Mouse (Mus musculus): ENCODE data around the gene Gmcl1. TPM values are rescaled to one million over a fixed set of nuclear protein-coding genes. Genes with fewer than 3 reads are reported as not detected.
A peak's percentile ranks its signal among the peaks of the same experiment; 100 is the strongest.

Gene Gmcl1
- total and polyA plus RNA-seq, 2 experiments = 3.4 to 6.4 TPM

- TF ChIP-seq POLR2A (IDR thresholded peaks at IDR 0.05; ENCODE audit: extremely low read depth, insufficient read depth, low read length) = no peak
- no peak for TF ChIP-seq CTCF (IDR thresholded peaks at IDR 0.05; ENCODE audit: low read depth, low read length)
- Histone ChIP-seq H3K36me3 (ENCODE audit: control insufficient read depth, insufficient read depth, low read length) (peaks cover 10% of the 10 kb centered on the region), H3K27me3 (ENCODE audit: control insufficient read depth, insufficient read depth, low read length) (no peaks in the 10 kb centered on the region), H3K4me3 (ENCODE audit: insufficient read depth, low read depth, low read length) (no peak overlapping the region), H3K9ac (ENCODE audit: low read depth, low read length) (no peak overlapping the region), H3K27ac (replicated peaks; ENCODE audit: insufficient read depth, low read depth, low read length) (no peak overlapping the region), H3K79me2 (ENCODE audit: control insufficient read depth, insufficient read depth, low read length) (no peaks in the 10 kb centered on the region), H3K4me1 (ENCODE audit: control insufficient read depth, insufficient read depth, low read length) (no peaks in the 10 kb centered on the region)
- 96% methylated on average over 4 of the region's 4 CpGs for WGBS
- DNase-seq (ENCODE audit: extremely low read depth, low read depth, low spot score) = no peak
Observed at GRCm38 (mm10) chr6:86750961-86751360, 17.8 kb upstream of the Gmcl1 start.

GRCm38 (mm10) chr6:86749817-86750216, 16.6 kb upstream of the Gmcl1 start:
- Histone ChIP-seq H3K27ac (replicated peaks; ENCODE audit: insufficient read depth, low read depth, low read length) (no peak overlapping the region), H3K79me2 (ENCODE audit: control insufficient read depth, insufficient read depth, low read length) (no peaks in the 10 kb centered on the region), H3K36me3 (ENCODE audit: control insufficient read depth, insufficient read depth, low read length) (peaks cover 6% of the 10 kb centered on the region; the same call in 1 of the 2 replicates), H3K9ac (ENCODE audit: low read depth, low read length) (no peak overlapping the region), H3K4me1 (ENCODE audit: control insufficient read depth, insufficient read depth, low read length) (no peaks in the 10 kb centered on the region), H3K4me3 (ENCODE audit: insufficient read depth, low read depth, low read length) (no peak overlapping the region), H3K27me3 (ENCODE audit: control insufficient read depth, insufficient read depth, low read length) (no peaks in the 10 kb centered on the region)
- no peak for TF ChIP-seq POLR2A (IDR thresholded peaks at IDR 0.05; ENCODE audit: extremely low read depth, insufficient read depth, low read length)
- TF ChIP-seq CTCF (IDR thresholded peaks at IDR 0.05; ENCODE audit: low read depth, low read length) = no peak
- no peak for DNase-seq (ENCODE audit: extremely low read depth, low read depth, low spot score)
- WGBS = 64% methylated on average over 4 of the region's 4 CpGs

DNA sequence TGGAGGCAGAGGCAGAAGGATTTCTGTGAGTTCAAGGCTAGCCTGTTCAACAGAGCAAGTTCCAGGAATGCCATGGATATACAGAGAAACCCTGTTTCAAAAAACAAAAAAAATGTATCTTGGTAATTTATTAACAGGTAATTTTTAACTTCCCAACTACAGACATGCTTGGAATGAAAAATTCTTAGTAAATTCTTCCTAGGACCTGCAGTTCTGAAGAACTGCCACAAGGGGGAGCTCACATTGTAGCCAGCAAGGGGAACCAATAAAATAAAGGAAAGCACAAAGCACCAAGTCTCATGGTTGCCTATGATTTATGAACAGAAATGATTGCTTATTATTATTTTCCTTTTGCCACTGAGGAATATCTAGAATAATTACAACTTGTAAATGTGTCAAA, 14.0 kb upstream of the Gmcl1 start:
- Histone ChIP-seq H3K27me3 (ENCODE audit: control insufficient read depth, insufficient read depth, low read length) (no peaks in the 10 kb centered on the region), H3K36me3 (ENCODE audit: control insufficient read depth, insufficient read depth, low read length) (peaks cover 12% of the 10 kb centered on the region; the same call in 1 of the 2 replicates), H3K79me2 (ENCODE audit: control insufficient read depth, insufficient read depth, low read length) (no peaks in the 10 kb centered on the region), H3K9ac (ENCODE audit: low read depth, low read length) (no peak overlapping the region), H3K4me1 (ENCODE audit: control insufficient read depth, insufficient read depth, low read length) (no peaks in the 10 kb centered on the region), H3K4me3 (ENCODE audit: insufficient read depth, low read depth, low read length) (no peak overlapping the region), H3K27ac (replicated peaks; ENCODE audit: insufficient read depth, low read depth, low read length) (no peak overlapping the region)
- DNase-seq (ENCODE audit: extremely low read depth, low read depth, low spot score) = peak; percentile 43
- no peak for TF ChIP-seq POLR2A (IDR thresholded peaks at IDR 0.05; ENCODE audit: extremely low read depth, insufficient read depth, low read length)
- peak; percentile 40 for TF ChIP-seq CTCF (IDR thresholded peaks at IDR 0.05; ENCODE audit: low read depth, low read length)

DNA sequence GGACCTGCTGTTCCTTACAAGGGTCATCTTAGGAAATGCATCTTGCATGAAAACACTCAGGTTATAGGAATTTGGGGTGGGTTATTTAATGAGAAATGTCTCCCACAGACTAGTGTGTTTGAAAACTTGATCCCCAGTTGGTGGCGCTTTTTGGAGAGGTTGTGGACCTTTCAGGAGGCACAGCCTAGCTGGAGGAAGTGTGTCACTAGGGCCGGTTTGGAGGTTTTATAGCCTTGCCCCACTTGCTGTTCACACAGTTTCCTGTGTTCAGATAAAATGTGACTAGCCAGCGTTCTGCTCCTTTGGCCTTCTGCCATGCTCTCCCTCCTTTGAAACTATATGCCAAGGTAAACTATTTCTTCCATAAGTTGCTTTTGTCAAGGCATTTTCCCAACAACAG, 7.5 kb upstream of the Gmcl1 start:
- TF ChIP-seq CTCF (IDR thresholded peaks at IDR 0.05; ENCODE audit: low read depth, low read length) (no peak), POLR2A (IDR thresholded peaks at IDR 0.05; ENCODE audit: extremely low read depth, insufficient read depth, low read length) (no peak)

DNA sequence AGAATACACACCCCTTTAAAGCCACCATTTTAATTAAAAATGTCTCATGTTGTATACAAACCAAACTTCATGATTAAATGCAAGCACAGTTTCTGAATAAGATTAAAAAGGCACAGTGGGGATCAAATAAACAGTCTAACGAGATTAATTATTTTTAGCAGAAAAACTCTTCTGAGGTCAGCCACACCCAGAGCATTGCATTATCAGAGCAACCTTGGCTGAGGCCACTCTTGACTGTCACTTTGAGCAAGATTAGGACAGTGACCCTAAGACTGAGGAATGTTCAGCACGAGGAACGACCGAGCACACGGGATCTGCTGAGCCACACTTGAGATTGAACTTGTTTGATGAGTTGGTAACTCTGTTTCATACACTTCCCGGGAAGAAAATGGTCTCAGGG, 3.6 kb upstream of the Gmcl1 start:
- H3K79me2 ChIP-seq (ENCODE audit: control insufficient read depth, insufficient read depth, low read length) = peaks cover 6% of the 10 kb centered on the region; the same call in 1 of the 2 replicates
- no peak for TF ChIP-seq POLR2A (IDR thresholded peaks at IDR 0.05; ENCODE audit: extremely low read depth, insufficient read depth, low read length)
- H3K4me3 ChIP-seq (ENCODE audit: insufficient read depth, low read depth, low read length) = no peak overlapping the region
- H3K36me3 ChIP-seq (ENCODE audit: control insufficient read depth, insufficient read depth, low read length) = no peaks in the 10 kb centered on the region
- no peak for DNase-seq (ENCODE audit: extremely low read depth, low read depth, low spot score)
- H3K27ac ChIP-seq (replicated peaks; ENCODE audit: insufficient read depth, low read depth, low read length) = no peak overlapping the region
- peaks cover 7% of the 10 kb centered on the region; the same call in 1 of the 2 replicates for H3K4me1 ChIP-seq (ENCODE audit: control insufficient read depth, insufficient read depth, low read length)
- H3K9ac ChIP-seq (ENCODE audit: low read depth, low read length) = no peak overlapping the region
- no peaks in the 10 kb centered on the region for H3K27me3 ChIP-seq (ENCODE audit: control insufficient read depth, insufficient read depth, low read length)
- WGBS = 70% methylated on average over 6 of the region's 6 CpGs

More for the DNA sequence above, 7.5 kb upstream of the Gmcl1 start:
- Histone ChIP-seq H3K4me3 (ENCODE audit: insufficient read depth, low read depth, low read length) (no peak overlapping the region), H3K9ac (ENCODE audit: low read depth, low read length) (no peak overlapping the region), H3K79me2 (ENCODE audit: control insufficient read depth, insufficient read depth, low read length) (no peaks in the 10 kb centered on the region), H3K27me3 (ENCODE audit: control insufficient read depth, insufficient read depth, low read length) (no peaks in the 10 kb centered on the region), H3K27ac (replicated peaks; ENCODE audit: insufficient read depth, low read depth, low read length) (no peak overlapping the region), H3K4me1 (ENCODE audit: control insufficient read depth, insufficient read depth, low read length) (no peaks in the 10 kb centered on the region), H3K36me3 (ENCODE audit: control insufficient read depth, insufficient read depth, low read length) (peaks cover 9% of the 10 kb centered on the region; the same call in 1 of the 2 replicates)
- 52% methylated on average over 3 of the region's 3 CpGs for WGBS
- no peak for DNase-seq (ENCODE audit: extremely low read depth, low read depth, low spot score)

- DNase-seq (ENCODE audit: extremely low read depth, low read depth, low spot score) = no peak
- Histone ChIP-seq H3K4me1 (ENCODE audit: control insufficient read depth, insufficient read depth, low read length) (peaks cover 7% of the 10 kb centered on the region; the same call in 1 of the 2 replicates), H3K27ac (replicated peaks; ENCODE audit: insufficient read depth, low read depth, low read length) (no peak overlapping the region), H3K36me3 (ENCODE audit: control insufficient read depth, insufficient read depth, low read length) (no peaks in the 10 kb centered on the region), H3K9ac (ENCODE audit: low read depth, low read length) (no peak overlapping the region), H3K4me3 (ENCODE audit: insufficient read depth, low read depth, low read length) (no peak overlapping the region), H3K27me3 (ENCODE audit: control insufficient read depth, insufficient read depth, low read length) (no peaks in the 10 kb centered on the region), H3K79me2 (ENCODE audit: control insufficient read depth, insufficient read depth, low read length) (peaks cover 6% of the 10 kb centered on the region; the same call in 1 of the 2 replicates)
- WGBS = 88% methylated on average over 4 of the region's 4 CpGs
- TF ChIP-seq POLR2A (IDR thresholded peaks at IDR 0.05; ENCODE audit: extremely low read depth, insufficient read depth, low read length) (no peak), CTCF (IDR thresholded peaks at IDR 0.05; ENCODE audit: low read depth, low read length) (no peak)
Observed at GRCm38 (mm10) chr6:86736313-86736712, 3.1 kb upstream of the Gmcl1 start.
